Mouse (Mus musculus) heart, embryonic 14.5 days (tissue): Measurements from ENCODE around the gene Wipf3. TPM values are rescaled to one million over a fixed set of nuclear protein-coding genes. Genes with fewer than 3 reads are reported as not detected.

Experiments
- ATAC-seq: fragments of 200-750 bp; cut with Nextera tagmentation; 2 replicates; pipeline ENCODE4 v1.8.0; 2017; ENCODE audit warnings: low read depth, moderate TSS enrichment; ENCODE audit not compliant: insufficient number of reproducible peaks, insufficient read depth, low FRiP score
- H3K27ac ChIP-seq, 2 experiments: fragments of 200-500 bp in 1 of 2; fragments of 300-500 bp in 1 of 2; sonication (generic) in 1 of 2; replicated peaks in 1 of 2; 2 replicates each; pipeline ENCODE4 v1.5.1; 2012 to 2014; ENCODE audit warnings: low read depth in 2 of 2, low read length in 2 of 2, control low read depth in 1 of 2, mild to moderate bottlenecking in 1 of 2, mixed read lengths in 1 of 2; ENCODE audit not compliant: control insufficient read depth in 1 of 2, insufficient read depth in 1 of 2
- H3K27me3 ChIP-seq: fragments of 300-500 bp; sonication (generic); 2 replicates; pipeline ENCODE4 v1.6.1; 2014; ENCODE audit warnings: mild to moderate bottlenecking, low read length, control low read depth; ENCODE audit not compliant: control insufficient read depth, insufficient read depth
- H3K36me3 ChIP-seq: fragments of 300-500 bp; sonication (generic); 2 replicates; pipeline ENCODE4 v1.6.1; 2014; ENCODE audit warnings: mild to moderate bottlenecking, control low read depth, low read length, mixed read lengths; ENCODE audit not compliant: control insufficient read depth, insufficient read depth
- H3K4me1 ChIP-seq, 2 experiments: fragments of 200-500 bp in 1 of 2; fragments of 300-500 bp in 1 of 2; sonication (generic) in 1 of 2; 2 replicates each; pipeline ENCODE4 v1.6.1; 2012 to 2014; ENCODE audit warnings: low read length in 2 of 2, control low read depth in 1 of 2, mixed read lengths in 1 of 2; ENCODE audit not compliant: control insufficient read depth in 2 of 2, insufficient read depth in 2 of 2
- H3K4me2 ChIP-seq: fragments of 300-500 bp; sonication (generic); 2 replicates; pipeline ENCODE4 v1.6.1; 2014; ENCODE audit warnings: mild to moderate bottlenecking, low read length
- H3K4me3 ChIP-seq, 2 experiments: fragments of 200-500 bp in 1 of 2; fragments of 300-500 bp in 1 of 2; sonication (generic) in 1 of 2; 2 replicates each; pipeline ENCODE4 v1.5.1; 2012 to 2014; ENCODE audit warnings: low read length in 2 of 2, mild to moderate bottlenecking in 2 of 2, control low read depth in 1 of 2, low read depth in 1 of 2, moderate library complexity in 1 of 2; ENCODE audit not compliant: control insufficient read depth in 1 of 2, insufficient read depth in 1 of 2
- H3K9ac ChIP-seq: fragments of 300-500 bp; sonication (generic); 2 replicates; pipeline ENCODE4 v1.6.1; 2014; ENCODE audit warnings: mild to moderate bottlenecking, low read length
- H3K9me3 ChIP-seq: fragments of 300-500 bp; sonication (generic); 2 replicates; pipeline ENCODE4 v1.6.1; 2016; ENCODE audit warnings: low read length, control low read depth; ENCODE audit not compliant: control insufficient read depth
- WGBS: fragments of 180-500 bp; shearing (Covaris S2); extraction: QIAGEN DNeasy Blood & Tissue Kit; methylation state at CpG from one replicate; pipeline ENCODE4 v1.1.7; 2014; 5-methylcytosine and 5-hydroxymethylcytosine counted together
- polyA plus RNA-seq: library from polyadenylated mRNA; unstranded; fragments of >200 nt; fragmentation: Nextera tagmentation; extraction: Ambion mirVana; gene quantifications from 2 replicates; pipeline ENCODE4 v1.2.1, GENCODE M21; 2014

The Wipf3 gene
- polyA plus RNA-seq, 1 experiment from 2014 or later = 6.9 TPM

DNA sequence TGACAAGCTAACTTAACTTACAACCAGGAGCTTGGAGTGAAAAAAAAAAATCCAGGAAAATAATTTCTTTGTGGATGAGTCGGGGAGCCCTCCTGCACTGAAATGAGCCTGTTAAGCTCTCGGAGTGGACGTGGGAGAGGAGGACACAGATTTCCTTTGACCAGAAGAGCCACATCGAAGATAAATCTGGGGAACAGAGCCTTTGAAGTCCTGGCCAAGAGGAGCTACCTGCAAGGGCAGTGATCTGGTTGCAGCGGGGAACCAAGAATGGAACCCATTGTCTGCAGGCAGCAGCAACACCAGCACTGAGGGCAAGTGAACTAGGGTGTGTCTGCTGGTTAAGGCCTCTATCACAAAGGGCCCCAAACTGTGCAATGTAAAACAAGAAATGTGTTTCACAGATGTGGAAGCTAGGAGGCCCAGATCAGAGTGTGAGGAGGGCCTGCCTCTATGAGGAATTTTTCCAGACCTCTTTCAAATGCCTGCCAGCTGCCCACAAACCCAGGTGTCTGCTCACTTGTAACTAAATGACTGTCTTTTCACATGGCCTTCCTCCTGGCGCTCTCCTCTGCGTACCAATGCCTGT lies 40.6 kb upstream of the Wipf3 start:
- Histone ChIP-seq H3K9ac (no peak overlapping the region), H3K4me3 (no peak overlapping the region), H3K9me3 (no peaks in the 10 kb centered on the region), H3K4me2 (no peak overlapping the region), H3K4me1 (no peaks in the 10 kb centered on the region; a peak in 1 of 4 replicates), H3K36me3 (no peaks in the 10 kb centered on the region), H3K27ac (no peak overlapping the region), H3K27me3 (no peaks in the 10 kb centered on the region)
- 75% methylated on average over 7 of the region's 7 CpGs for WGBS
- ATAC-seq = no peak

GRCm38 (mm10) chr6:54391765-54392164 lies 37.6 kb upstream of the Wipf3 start:
- H3K27ac ChIP-seq = no peak overlapping the region
- no peak for ATAC-seq
- 4% methylated on average over 3 of the region's 3 CpGs for WGBS
- H3K4me1 ChIP-seq = no peaks in the 10 kb centered on the region
- no peaks in the 10 kb centered on the region for H3K36me3 ChIP-seq
- no peak overlapping the region for H3K4me2 ChIP-seq
- H3K9me3 ChIP-seq = no peaks in the 10 kb centered on the region
- H3K27me3 ChIP-seq = no peaks in the 10 kb centered on the region
- no peak overlapping the region for H3K4me3 ChIP-seq
- H3K9ac ChIP-seq = no peak overlapping the region

DNA sequence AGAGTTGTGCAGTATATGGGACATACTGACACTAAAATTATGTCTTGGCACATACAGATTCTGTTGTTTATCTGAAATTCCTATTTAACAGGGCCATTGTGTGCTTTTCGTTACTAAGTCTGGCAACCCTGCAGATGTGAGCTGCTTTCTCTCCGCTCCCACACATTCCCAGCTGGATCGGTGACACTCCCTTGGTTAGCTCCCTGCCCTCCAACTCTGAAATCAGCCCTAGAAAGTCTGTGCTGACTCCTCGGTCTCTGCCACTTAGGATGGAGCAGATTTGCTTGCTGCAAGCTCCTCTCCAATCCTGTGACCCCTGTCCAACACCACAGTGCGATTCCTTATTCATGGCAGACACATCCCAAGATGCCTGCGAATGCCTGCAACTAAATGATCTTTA lies 35.5 kb upstream of the Wipf3 start:
- Histone ChIP-seq H3K27me3 (no peaks in the 10 kb centered on the region), H3K27ac (no peak overlapping the region), H3K4me2 (no peak overlapping the region), H3K4me3 (no peak overlapping the region), H3K9me3 (no peaks in the 10 kb centered on the region), H3K4me1 (peaks cover 0 to under 1% of the 10 kb centered on the region in 2 experiments; a peak in 1 of 4 replicates), H3K36me3 (no peaks in the 10 kb centered on the region), H3K9ac (no peak overlapping the region)
- ATAC-seq = no peak
- WGBS = 64% methylated on average over 6 of the region's 6 CpGs

GRCm38 (mm10) chr6:54399194-54399923 lies 30.0 kb upstream of the Wipf3 start:
- no peak overlapping the region; the same call in 1 of the 2 replicates for H3K9ac ChIP-seq
- no peak overlapping the region for H3K4me3 ChIP-seq
- no peaks in the 10 kb centered on the region for H3K36me3 ChIP-seq
- H3K4me1 ChIP-seq = peaks cover 0 to 12% of the 10 kb centered on the region in 2 experiments; a peak in 2 of 4 replicates
- no peaks in the 10 kb centered on the region for H3K9me3 ChIP-seq
- 0 out of 2 replicates have a peak overlapping the region, but pooled peaks have one; percentile 12 for H3K4me2 ChIP-seq
- no peaks in the 10 kb centered on the region for H3K27me3 ChIP-seq
- 0 out of 2 replicates have a peak, but pooled peaks have one; percentile 54 for ATAC-seq
- H3K27ac ChIP-seq = peak overlapping the region; percentile 9 to 74
- 35% methylated on average over 11 of the region's 11 CpGs for WGBS

DNA sequence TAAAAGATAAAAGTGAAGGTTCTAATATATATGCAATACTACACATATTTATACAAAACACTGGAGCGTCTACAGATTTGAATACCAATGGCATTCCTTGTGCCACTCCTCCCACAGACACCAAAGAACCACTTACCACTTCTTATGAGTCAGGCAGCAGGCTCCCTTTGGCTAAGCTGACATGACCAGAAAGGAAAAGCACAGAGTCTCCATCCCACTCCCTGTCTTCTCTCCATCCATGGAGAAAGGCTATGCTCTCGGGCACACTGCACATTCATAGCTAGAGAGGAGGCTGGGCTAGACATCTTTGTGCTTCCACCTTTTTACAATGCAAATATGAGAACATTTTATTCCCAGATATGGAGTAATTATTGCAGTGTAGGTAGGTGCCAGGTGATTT lies 27.9 kb upstream of the Wipf3 start:
- H3K9me3 ChIP-seq = 0 out of 2 replicates have a peak, but pooled peaks cover 3% of the 10 kb centered on the region

GRCm38 (mm10) chr6:54404916-54405315 lies 24.5 kb upstream of the Wipf3 start:
- Histone ChIP-seq H3K27me3 (no peaks in the 10 kb centered on the region), H3K9ac (no peak overlapping the region), H3K4me3 (no peak overlapping the region), H3K27ac (no peak overlapping the region), H3K36me3 (no peaks in the 10 kb centered on the region), H3K4me2 (no peak overlapping the region), H3K9me3 (0 out of 2 replicates have a peak, but pooled peaks cover 3% of the 10 kb centered on the region), H3K4me1 (peaks cover 4 to 10% of the 10 kb centered on the region in 2 experiments)
- 50% methylated on average over 2 of the region's 2 CpGs for WGBS
- no peak for ATAC-seq

More for the DNA sequence above, 27.9 kb upstream of the Wipf3 start:
- Histone ChIP-seq H3K4me2 (no peak overlapping the region), H3K4me3 (no peak overlapping the region), H3K27ac (no peak overlapping the region), H3K9ac (no peak overlapping the region), H3K36me3 (no peaks in the 10 kb centered on the region), H3K27me3 (no peaks in the 10 kb centered on the region), H3K4me1 (peaks cover 0 to 12% of the 10 kb centered on the region in 2 experiments; a peak in 2 of 4 replicates)
- WGBS = 76% methylated on average over 2 of the region's 2 CpGs
- no peak for ATAC-seq

- H3K9me3 ChIP-seq = 0 out of 2 replicates have a peak, but pooled peaks cover 3% of the 10 kb centered on the region
- H3K4me1 ChIP-seq = peaks cover 4 to 9% of the 10 kb centered on the region in 2 experiments
- no peaks in the 10 kb centered on the region for H3K36me3 ChIP-seq
- no peak overlapping the region for H3K4me2 ChIP-seq
- no peak overlapping the region for H3K27ac ChIP-seq
- no peak overlapping the region for H3K4me3 ChIP-seq
- no peak overlapping the region for H3K9ac ChIP-seq
- WGBS = 96% methylated on average over 5 of the region's 5 CpGs
- H3K27me3 ChIP-seq = no peaks in the 10 kb centered on the region
- no peak for ATAC-seq
These were observed 23.3 kb upstream of the Wipf3 start for GRCm38 (mm10) chr6:54406116-54406515.
